Mouse (Mus musculus): ENCODE measurements around the gene Lyzl6.

Gene Lyzl6

DNA sequence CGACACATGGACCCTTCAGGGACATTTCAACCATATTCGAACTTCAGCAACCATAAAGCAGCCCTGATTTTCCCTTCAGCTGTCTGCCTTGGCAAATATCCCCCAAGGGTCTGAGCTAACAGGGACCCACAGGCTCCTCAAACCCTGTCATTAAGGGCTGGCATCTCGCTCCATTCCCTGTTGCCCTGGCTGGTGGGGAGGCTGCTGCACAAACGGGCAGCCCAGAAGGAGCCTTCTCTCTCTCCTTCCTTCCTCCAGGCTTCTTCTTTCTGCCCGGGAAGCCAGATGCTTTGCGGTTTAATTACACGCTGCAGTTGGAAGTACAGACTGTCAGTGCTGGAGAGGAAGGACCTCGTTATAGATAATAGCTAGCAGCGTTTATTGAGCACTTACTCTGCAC, 4.5 kb upstream of the Lyzl6 start:
- no peak for DNase-seq

DNA sequence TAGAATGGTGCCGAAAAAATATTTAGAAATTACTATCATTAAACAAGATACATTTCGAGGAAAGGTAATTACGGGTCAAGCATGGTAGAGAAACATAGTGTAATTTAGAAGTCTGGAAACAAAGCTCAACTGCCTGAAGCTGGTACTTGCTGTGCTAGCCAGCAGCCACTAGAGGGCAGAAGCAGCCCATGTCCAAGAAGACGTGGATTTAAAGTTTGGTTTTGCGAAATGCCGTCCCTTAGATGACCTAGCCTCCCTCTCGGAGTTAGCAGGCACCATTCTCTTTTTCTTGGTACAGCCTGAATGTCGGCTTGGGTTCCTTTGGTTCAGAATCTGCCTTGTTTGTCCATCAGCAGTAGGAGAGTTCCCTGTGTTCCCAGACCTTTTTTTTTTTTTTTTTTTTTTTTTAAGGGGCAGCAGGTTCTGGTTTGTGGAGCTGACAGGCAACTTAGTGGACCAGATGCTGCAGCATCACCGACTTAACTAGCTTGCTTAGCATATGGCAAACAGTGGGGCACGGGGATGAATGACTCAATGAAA, 787 bp upstream of the Lyzl6 start:
- peak; percentile 66 to 70 for DNase-seq

DNA sequence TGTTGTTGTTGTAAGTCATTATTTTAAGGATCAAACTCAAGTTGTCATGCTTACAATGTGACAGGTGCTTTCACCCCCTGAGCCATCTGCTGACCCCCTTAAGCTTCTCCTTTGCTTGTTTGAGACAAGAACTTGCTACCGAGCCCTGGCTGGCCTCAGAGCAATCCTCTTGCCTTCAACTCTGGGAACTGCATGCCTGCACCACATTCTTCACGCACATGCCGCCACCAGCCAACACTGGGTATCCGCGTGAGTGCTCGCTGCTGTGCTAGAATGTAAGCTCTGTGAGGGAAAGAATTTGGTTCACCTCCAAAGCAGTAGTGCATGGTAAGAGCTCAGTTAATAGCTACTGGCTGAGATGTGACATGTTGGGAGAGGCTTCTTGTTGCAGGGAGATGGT, 2.4 kb downstream of the Lyzl6 start:
- DNase-seq, result no peak

DNA sequence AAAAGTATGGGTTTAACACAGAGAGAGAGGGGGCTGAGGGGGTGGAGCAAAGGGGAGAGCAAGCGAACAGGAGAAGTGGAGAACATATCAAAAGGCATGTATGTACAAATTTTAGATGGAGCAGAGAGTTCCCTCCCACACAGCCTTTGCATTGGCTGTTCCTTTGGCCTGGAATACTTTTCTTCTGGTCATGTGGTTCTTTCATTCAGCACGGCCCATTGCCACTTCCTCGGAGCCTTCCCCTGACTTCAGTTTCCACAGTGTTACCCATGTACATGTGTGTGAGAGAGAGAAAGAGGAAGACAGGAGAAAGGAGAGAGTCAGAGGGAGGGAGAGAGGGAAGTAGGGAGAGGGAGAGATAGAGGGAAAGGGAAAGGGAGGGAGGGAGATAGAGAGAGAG, 3.2 kb downstream of the Lyzl6 start:
- DNase-seq, result no peak

DNA sequence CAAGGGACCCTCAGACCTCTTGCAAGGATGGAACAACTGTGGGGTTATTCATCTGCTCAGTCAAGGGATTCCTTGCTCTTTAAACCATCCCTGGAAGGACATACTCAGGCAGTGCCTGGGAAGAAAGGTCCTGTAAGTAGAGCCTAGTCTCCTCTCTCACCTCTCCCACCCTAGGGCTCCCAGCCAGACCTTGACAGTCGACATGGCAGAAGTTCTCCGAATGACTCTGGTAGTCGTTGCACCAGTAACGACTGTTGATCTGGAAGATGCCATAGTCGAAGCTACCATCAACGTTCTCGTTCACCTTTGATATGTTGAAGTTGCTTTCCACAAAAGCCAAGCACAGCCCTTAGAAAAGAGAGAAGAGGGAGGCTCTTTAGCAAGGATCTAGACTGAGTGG, 3.9 kb downstream of the Lyzl6 start:
- DNase-seq, result no peak

DNA sequence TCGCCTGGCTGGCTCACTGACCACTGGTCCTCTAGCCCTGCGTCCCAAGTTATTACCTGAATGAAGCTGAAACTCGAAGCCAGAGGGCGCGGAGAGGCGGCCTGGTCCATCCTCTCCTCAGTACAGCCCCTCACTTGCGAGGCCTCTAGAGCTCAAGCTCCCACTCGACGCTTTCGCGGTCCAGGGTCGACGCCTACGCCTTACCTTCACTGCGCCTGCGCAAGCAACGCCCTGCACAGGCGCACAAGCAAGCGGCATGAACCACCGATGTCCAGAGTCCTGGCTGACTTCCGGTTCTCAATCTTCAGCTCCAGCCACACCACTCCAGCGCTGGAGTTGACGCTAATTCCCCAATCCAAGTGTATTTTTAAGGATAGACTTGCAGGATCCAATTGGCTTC, 11.2 kb downstream of the Lyzl6 start:
- no peak for DNase-seq

DNA sequence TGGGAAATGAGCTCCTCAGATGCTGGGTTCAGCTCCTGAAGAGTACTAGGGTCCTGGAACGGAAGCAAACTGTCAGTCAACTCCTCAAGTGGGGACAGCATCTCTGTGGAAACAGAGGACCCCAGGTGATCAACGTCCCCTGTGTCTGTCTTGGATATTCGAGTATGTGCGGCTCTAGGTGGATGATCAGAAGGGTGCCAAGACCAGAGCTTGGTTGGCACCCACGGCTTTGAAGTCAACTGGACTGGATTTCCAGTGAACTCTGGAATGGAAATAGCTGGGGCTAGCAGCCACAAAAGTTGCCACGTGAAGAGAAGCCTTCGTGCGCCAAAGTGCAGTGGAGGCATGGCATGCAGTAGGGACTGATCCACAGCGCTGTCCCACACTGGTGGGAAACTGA, 17.6 kb downstream of the Lyzl6 start, which contains the start of gene Gm884:
TSS of gene Gm884 (minus strand) at position 101 of the 400 bp plus-strand sequence.
- no peak for DNase-seq

DNA sequence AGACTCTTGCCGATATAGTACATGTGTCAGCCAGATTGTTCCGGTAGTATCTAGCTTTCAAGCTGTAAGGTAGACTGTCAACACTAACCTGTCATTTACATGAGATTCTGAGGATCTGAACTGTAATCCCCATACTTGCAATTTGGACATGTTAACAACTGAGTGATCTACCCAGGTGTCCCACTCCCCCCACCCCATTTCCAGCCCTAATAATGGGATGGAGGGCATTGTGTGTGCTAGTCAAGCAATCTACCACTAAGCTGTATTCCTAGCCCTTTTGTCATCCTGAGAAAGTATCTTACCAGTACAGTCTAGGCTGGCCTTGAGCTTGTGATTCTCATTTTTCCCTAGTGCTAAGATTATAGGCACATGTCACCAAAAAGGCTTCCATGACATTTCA, 27.9 kb downstream of the Lyzl6 start:
- DNase-seq, result no peak

DNA sequence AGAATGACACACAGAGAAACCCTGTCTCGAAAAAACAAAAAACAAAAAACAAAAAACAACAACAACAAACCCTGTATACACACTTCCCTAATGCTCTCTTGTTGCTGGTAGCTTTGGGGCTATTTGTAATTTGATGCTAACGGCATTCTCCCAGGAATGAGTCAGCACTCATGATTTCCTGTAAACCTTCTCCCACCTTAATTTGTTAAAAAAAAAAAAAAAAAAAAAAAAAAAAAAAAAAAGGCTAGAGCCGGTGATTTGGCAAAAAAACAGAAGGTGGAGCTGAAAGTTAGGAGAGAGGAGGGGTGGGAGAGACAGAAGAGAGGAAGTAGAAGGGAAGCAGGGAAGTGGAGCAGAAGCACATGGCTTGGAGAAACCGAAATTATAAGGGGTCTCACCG, 32.1 kb downstream of the Lyzl6 start:
- no peak for DNase-seq

Data from cerebellum, adult 18-20 months (tissue).